Mouse (Mus musculus) spleen, adult 2 months (tissue): ENCODE measurements around the gene Dpy19l1.

Experiments used
- CTCF ChIP-seq: fragments of 200-500 bp; IDR thresholded peaks from 2 replicates; pipeline ENCODE4 v1.5.1; 2011; ENCODE audit warnings: mild to moderate bottlenecking, inconsistent platforms; ENCODE audit not compliant: insufficient read depth, insufficient read length, insufficient replicate concordance; ENCODE audit errors: extremely low read depth
- POLR2A ChIP-seq: fragments of 200-500 bp; IDR thresholded peaks from 2 replicates; pipeline ENCODE4 v1.6.1; 2011; ENCODE audit warnings: low read depth, low read length, inconsistent platforms

- TF ChIP-seq CTCF (no peak), POLR2A (no peak)
Observed at GRCm38 (mm10) chr9:24429721-24430120, 73.2 kb downstream of the Dpy19l1 start.
